Mouse (Mus musculus): ENCODE measurements around the gene Mfap1b.
"Not testable (repeated sequence)": the region's sequence is repeated elsewhere in the genome, so short reads cannot be mapped to it uniquely, and the experiment has no call there.

DNA sequence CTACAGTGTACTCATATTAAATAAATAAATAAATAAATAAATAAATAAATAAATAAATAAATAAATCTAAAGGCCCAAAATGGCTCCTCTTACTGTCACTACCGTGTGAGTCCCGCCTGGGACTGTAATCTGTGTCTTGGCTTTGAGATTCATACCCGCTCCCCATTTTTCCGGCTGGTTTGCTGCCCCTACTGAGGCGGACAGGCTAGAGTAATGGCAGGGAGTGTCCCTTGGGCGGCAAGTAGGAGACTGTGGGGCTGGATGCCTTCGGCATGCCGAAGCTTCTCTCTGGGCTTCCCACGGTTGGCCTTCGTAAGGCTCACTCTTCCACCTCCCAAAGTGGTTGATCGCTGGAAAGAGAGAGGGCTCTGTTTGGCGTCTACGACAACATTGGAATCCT lies 7.0 kb upstream of the Mfap1b start:
- TF ChIP-seq HCFC1 (IDR thresholded peaks at IDR 0.05; ENCODE audit: borderline replicate concordance, insufficient read depth, low read length); MAFK (IDR thresholded peaks at IDR 0.05; ENCODE audit: insufficient read depth, low read depth, low read length); ZNF384 (IDR thresholded peaks at IDR 0.05; ENCODE audit: low read depth, low read length); CHD2 (IDR thresholded peaks at IDR 0.05; ENCODE audit: low read depth, low read length); ZC3H11A (IDR thresholded peaks at IDR 0.05; ENCODE audit: borderline replicate concordance, low read depth, low read length): not testable (repeated sequence)
